Mouse (Mus musculus): Measurements from ENCODE around the gene Csmd2. TPM values are rescaled to one million over a fixed set of nuclear protein-coding genes. Genes with fewer than 3 reads are reported as not detected.

Gene Csmd2
- polyA plus RNA-seq, 1 experiment from 2014 or later = 0.05 TPM

DNA sequence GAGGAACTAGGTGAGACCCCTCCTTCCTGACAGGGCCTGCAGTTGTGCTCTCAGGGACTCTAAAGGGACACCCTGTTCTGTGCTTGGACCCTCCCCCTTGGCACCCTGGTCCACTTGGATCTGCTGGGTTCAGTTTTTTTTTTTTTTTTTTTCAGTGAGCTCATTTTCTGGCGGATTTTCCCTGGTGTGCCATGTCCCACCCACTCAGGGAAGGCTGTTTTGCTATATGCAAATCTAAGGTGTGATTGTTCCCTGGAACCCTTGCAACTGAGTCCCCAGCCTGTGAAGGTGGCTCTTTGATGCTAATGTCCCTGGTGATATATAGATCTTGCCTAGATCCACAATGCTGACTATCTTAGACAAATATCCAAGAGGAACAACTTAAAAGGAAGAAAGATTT lies 297.4 kb downstream of the Csmd2 start:
- no peak for TF ChIP-seq CTCF (IDR thresholded peaks at IDR 0.05; ENCODE audit: low read depth)
- no peak overlapping the region for H3K9ac ChIP-seq (ENCODE audit: low read depth, low read length)
- no peak for ATAC-seq
- H3K36me3 ChIP-seq (ENCODE audit: control insufficient read depth, insufficient read depth) = no peaks in the 10 kb centered on the region
- H3K4me2 ChIP-seq (replicated peaks; ENCODE audit: low read depth) = no peak overlapping the region
- no peaks in the 10 kb centered on the region for H3K9me3 ChIP-seq (ENCODE audit: control insufficient read depth)
- H3K27ac ChIP-seq (ENCODE audit: low read depth, low read length) = no peak overlapping the region
- H3K27me3 ChIP-seq (replicated peaks; ENCODE audit: control insufficient read depth, insufficient read depth, low read length) = no peaks in the 10 kb centered on the region
- no peak overlapping the region for H3K4me3 ChIP-seq (ENCODE audit: low read depth, low read length)
- WGBS = 57% methylated on average over 1 of the region's 1 CpGs
- no peaks in the 10 kb centered on the region for H3K4me1 ChIP-seq (replicated peaks; ENCODE audit: control insufficient read depth, insufficient read depth, low read length)

DNA sequence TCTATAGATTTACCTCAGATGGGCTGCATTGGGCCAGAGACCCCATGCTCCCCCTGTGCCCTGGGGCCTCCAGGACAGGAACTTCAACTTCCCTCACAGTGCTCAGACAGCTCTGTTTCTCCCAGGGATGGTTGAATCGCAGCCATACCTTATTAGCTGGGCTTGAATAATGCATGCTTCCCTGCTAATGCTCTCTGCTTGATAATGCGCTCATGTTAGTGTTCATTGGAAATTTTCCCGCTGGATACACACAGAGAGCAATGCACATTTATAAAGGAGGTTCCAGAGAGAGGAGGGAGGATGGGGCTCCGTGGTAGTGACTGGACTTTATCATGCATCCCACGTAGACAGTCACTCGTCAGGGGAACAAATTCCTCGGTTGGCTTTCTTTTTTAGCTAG lies 300.4 kb downstream of the Csmd2 start:
- no peak overlapping the region for H3K9ac ChIP-seq (ENCODE audit: low read depth, low read length)
- H3K4me2 ChIP-seq (replicated peaks; ENCODE audit: low read depth) = no peak overlapping the region
- no peaks in the 10 kb centered on the region for H3K4me1 ChIP-seq (replicated peaks; ENCODE audit: control insufficient read depth, insufficient read depth, low read length)
- WGBS = 78% methylated on average over 7 of the region's 7 CpGs
- H3K4me3 ChIP-seq (ENCODE audit: low read depth, low read length) = no peak overlapping the region
- no peaks in the 10 kb centered on the region for H3K36me3 ChIP-seq (ENCODE audit: control insufficient read depth, insufficient read depth)
- no peaks in the 10 kb centered on the region for H3K9me3 ChIP-seq (ENCODE audit: control insufficient read depth)
- no peak for TF ChIP-seq CTCF (IDR thresholded peaks at IDR 0.05; ENCODE audit: low read depth)
- ATAC-seq = no peak
- H3K27ac ChIP-seq (ENCODE audit: low read depth, low read length) = no peak overlapping the region
- H3K27me3 ChIP-seq (replicated peaks; ENCODE audit: control insufficient read depth, insufficient read depth, low read length) = no peaks in the 10 kb centered on the region

DNA sequence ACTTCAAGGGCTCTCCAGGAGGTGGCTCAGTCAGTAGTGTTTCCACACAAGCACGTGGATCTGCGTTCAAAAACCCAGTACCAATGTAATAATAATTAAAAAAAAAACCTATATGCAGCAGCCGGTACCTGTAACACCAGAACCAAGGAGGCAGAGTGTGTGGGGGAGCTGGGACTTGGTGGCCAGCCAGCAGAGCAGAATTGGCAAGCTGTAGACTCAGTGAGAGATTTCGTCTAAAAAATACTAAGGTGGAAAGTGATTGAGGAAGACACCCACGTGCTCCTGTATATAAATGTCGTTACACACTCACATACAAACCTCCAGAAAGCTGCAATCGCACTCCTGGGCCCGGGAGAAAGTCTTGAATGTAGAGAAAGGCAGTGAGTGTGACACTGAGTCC lies 316.4 kb downstream of the Csmd2 start:
- TF ChIP-seq CTCF (IDR thresholded peaks at IDR 0.05; ENCODE audit: low read depth) = no peak
- Histone ChIP-seq H3K4me2 (replicated peaks; ENCODE audit: low read depth) (no peak overlapping the region), H3K9ac (ENCODE audit: low read depth, low read length) (no peak overlapping the region), H3K4me3 (ENCODE audit: low read depth, low read length) (no peak overlapping the region), H3K9me3 (ENCODE audit: control insufficient read depth) (no peaks in the 10 kb centered on the region), H3K27ac (ENCODE audit: low read depth, low read length) (no peak overlapping the region), H3K27me3 (replicated peaks; ENCODE audit: control insufficient read depth, insufficient read depth, low read length) (no peaks in the 10 kb centered on the region), H3K36me3 (ENCODE audit: control insufficient read depth, insufficient read depth) (no peaks in the 10 kb centered on the region), H3K4me1 (replicated peaks; ENCODE audit: control insufficient read depth, insufficient read depth, low read length) (no peaks in the 10 kb centered on the region)
- 78% methylated on average over 8 of the region's 8 CpGs for WGBS
- ATAC-seq = no peak

DNA sequence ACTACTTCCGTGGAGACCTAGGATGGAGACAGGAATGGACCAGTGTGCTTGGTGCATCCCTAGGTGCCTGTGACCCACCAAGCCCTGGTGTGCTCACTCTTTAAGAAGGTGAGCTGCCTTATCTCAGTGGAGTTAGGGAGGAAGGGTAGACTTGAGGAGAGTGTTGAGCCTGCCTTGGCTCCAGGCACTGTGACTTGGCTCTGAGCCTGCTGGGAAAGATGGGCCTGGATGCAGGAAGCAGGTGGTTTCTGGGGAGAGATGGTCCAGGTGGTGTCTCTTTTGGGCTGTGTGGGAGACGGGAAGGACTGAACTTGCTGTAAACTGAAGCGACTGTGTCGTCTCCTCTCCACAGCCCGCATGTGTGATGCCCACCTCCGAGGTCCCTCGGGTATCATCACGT lies 318.4 kb downstream of the Csmd2 start:
- no peak for TF ChIP-seq CTCF (IDR thresholded peaks at IDR 0.05; ENCODE audit: low read depth)
- Histone ChIP-seq H3K27ac (ENCODE audit: low read depth, low read length) (no peak overlapping the region), H3K9ac (ENCODE audit: low read depth, low read length) (no peak overlapping the region), H3K9me3 (ENCODE audit: control insufficient read depth) (no peaks in the 10 kb centered on the region), H3K36me3 (ENCODE audit: control insufficient read depth, insufficient read depth) (no peaks in the 10 kb centered on the region), H3K4me2 (replicated peaks; ENCODE audit: low read depth) (no peak overlapping the region), H3K27me3 (replicated peaks; ENCODE audit: control insufficient read depth, insufficient read depth, low read length) (no peaks in the 10 kb centered on the region), H3K4me3 (ENCODE audit: low read depth, low read length) (no peak overlapping the region), H3K4me1 (replicated peaks; ENCODE audit: control insufficient read depth, insufficient read depth, low read length) (no peaks in the 10 kb centered on the region)
- WGBS = 90% methylated on average over 8 of the region's 8 CpGs
- no peak for ATAC-seq

DNA sequence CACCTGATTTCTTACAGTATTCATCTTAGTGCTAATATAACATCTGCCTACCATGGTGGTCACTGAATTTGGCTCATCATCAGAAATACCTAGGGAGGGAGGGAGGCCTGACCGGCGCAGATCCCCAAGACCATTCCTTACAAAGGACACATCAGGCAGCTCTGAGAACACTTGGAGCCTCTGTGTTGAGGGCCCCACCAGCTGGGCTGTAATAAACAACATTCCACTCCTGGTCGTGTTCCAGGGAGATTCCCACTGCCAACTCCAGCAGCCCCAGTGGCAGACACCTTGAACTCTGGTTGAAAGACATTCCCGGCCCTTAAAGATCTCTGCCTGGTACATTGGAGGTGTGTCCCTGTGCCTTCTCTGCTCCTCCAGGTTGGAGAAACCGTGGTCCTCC lies 327.7 kb downstream of the Csmd2 start:
- no peak for ATAC-seq
- Histone ChIP-seq H3K4me2 (replicated peaks; ENCODE audit: low read depth) (no peak overlapping the region), H3K36me3 (ENCODE audit: control insufficient read depth, insufficient read depth) (no peaks in the 10 kb centered on the region), H3K9me3 (ENCODE audit: control insufficient read depth) (no peaks in the 10 kb centered on the region), H3K9ac (ENCODE audit: low read depth, low read length) (no peak overlapping the region), H3K27me3 (replicated peaks; ENCODE audit: control insufficient read depth, insufficient read depth, low read length) (no peaks in the 10 kb centered on the region), H3K4me1 (replicated peaks; ENCODE audit: control insufficient read depth, insufficient read depth, low read length) (no peaks in the 10 kb centered on the region), H3K27ac (ENCODE audit: low read depth, low read length) (no peak overlapping the region), H3K4me3 (ENCODE audit: low read depth, low read length) (no peak overlapping the region)
- 47% methylated on average over 5 of the region's 5 CpGs for WGBS
- TF ChIP-seq CTCF (IDR thresholded peaks at IDR 0.05; ENCODE audit: low read depth) = no peak

DNA sequence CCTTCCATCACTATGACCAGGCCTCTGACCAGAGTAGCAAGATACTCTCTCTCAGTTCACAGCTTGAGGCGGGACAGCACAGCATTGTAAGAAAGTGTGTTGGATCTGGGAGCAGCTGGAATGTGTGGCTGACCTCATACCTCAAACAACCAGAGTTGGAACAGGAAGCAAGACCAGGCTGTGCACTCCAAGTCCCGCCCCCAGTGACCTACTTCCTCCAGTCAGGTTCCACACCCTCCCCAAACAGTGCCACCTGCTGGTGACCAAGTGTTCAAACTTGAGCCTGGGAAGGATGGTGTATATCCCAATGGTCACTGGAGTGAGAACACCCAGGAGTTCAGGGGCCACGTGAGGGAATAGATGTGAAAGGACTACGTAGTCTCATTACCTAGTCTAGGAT lies 330.3 kb downstream of the Csmd2 start:
- no peak for ATAC-seq
- TF ChIP-seq CTCF (IDR thresholded peaks at IDR 0.05; ENCODE audit: low read depth) = peak; percentile 51
- Histone ChIP-seq H3K27me3 (replicated peaks; ENCODE audit: control insufficient read depth, insufficient read depth, low read length) (no peaks in the 10 kb centered on the region), H3K36me3 (ENCODE audit: control insufficient read depth, insufficient read depth) (no peaks in the 10 kb centered on the region), H3K4me3 (ENCODE audit: low read depth, low read length) (no peak overlapping the region), H3K9ac (ENCODE audit: low read depth, low read length) (no peak overlapping the region), H3K4me2 (replicated peaks; ENCODE audit: low read depth) (no peak overlapping the region), H3K9me3 (ENCODE audit: control insufficient read depth) (no peaks in the 10 kb centered on the region), H3K4me1 (replicated peaks; ENCODE audit: control insufficient read depth, insufficient read depth, low read length) (no peaks in the 10 kb centered on the region), H3K27ac (ENCODE audit: low read depth, low read length) (no peak overlapping the region)
- WGBS = 95% methylated on average over 4 of the region's 4 CpGs

DNA sequence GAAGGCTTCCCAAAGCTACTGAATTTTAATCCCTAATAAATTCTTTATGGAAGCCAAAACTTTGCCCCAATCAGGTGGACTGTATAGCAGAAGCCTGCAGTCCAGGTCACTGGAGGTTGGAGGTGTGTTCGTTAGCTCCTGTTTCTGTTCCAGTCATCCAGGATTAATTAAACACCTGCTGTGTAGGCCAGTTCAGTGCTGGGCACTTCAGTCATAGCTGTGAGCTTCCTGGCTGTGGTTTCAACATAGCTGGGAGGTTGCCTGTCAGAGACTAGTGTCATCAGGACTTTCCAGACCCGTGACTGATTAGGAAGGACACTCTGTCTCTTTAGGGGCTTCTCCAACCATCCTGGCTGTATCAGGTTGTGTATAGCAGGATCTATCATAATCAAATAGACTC lies 337.9 kb downstream of the Csmd2 start:
- H3K27ac ChIP-seq (ENCODE audit: low read depth, low read length) = no peak overlapping the region
- H3K4me2 ChIP-seq (replicated peaks; ENCODE audit: low read depth) = no peak overlapping the region
- H3K9me3 ChIP-seq (ENCODE audit: control insufficient read depth) = no peaks in the 10 kb centered on the region
- H3K27me3 ChIP-seq (replicated peaks; ENCODE audit: control insufficient read depth, insufficient read depth, low read length) = no peaks in the 10 kb centered on the region
- H3K4me1 ChIP-seq (replicated peaks; ENCODE audit: control insufficient read depth, insufficient read depth, low read length) = no peaks in the 10 kb centered on the region
- no peak for TF ChIP-seq CTCF (IDR thresholded peaks at IDR 0.05; ENCODE audit: low read depth)
- no peak overlapping the region for H3K9ac ChIP-seq (ENCODE audit: low read depth, low read length)
- no peaks in the 10 kb centered on the region for H3K36me3 ChIP-seq (ENCODE audit: control insufficient read depth, insufficient read depth)
- no peak overlapping the region for H3K4me3 ChIP-seq (ENCODE audit: low read depth, low read length)
- 83% methylated on average over 2 of the region's 2 CpGs for WGBS
- no peak for ATAC-seq

Data from intestine, postnatal 0 days (tissue).